Mouse (Mus musculus): Measurements from ENCODE around the gene Tspear.
A peak's percentile ranks its signal among the peaks of the same experiment; 100 is the strongest.
"Not testable (repeated sequence)": the region's sequence is repeated elsewhere in the genome, so short reads cannot be mapped to it uniquely, and the experiment has no call there.

Tspear gene

DNA sequence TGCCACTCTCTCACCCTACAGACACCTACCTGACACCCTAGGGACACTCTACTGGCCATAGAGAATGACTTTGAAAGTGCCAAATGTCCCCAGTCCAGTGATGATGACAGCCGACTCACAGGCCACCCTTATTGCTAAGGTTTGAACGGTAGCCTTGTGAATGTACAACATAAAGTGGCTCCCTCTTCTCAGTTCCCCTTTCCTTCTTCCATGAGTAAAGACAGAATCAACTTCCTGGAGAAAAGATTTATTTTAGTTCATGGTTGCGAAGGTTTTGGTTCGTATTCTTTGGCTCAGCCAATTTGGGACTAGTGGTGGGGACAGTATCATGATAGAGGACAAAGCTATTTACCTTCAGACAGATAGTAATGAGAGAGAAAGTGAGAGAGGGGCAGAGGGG lies 52.6 kb downstream of the Tspear start:
- no peaks in the 10 kb centered on the region for H3K27me3 ChIP-seq (ENCODE audit: control insufficient read depth, insufficient read depth, low read length, poor library complexity, severe bottlenecking)
- DNase-seq (ENCODE audit: low read depth, low spot score) = no peak
- no peaks in the 10 kb centered on the region for H3K36me3 ChIP-seq (ENCODE audit: control insufficient read depth, insufficient read depth, low read length, poor library complexity, severe bottlenecking)

- not testable (repeated sequence) for H3K36me3 ChIP-seq (ENCODE audit: control insufficient read depth, insufficient read depth, low read length, poor library complexity, severe bottlenecking); H3K27me3 ChIP-seq (ENCODE audit: control insufficient read depth, insufficient read depth, low read length, poor library complexity, severe bottlenecking); DNase-seq (ENCODE audit: low read depth, low spot score)
Measured at GRCm38 (mm10) chr10:77741924-77742688, 55.7 kb downstream of the Tspear start, which contains the start of gene Gm18596. Gene Gm18596, minus strand, starts transcription at chr10:77742638.

DNA sequence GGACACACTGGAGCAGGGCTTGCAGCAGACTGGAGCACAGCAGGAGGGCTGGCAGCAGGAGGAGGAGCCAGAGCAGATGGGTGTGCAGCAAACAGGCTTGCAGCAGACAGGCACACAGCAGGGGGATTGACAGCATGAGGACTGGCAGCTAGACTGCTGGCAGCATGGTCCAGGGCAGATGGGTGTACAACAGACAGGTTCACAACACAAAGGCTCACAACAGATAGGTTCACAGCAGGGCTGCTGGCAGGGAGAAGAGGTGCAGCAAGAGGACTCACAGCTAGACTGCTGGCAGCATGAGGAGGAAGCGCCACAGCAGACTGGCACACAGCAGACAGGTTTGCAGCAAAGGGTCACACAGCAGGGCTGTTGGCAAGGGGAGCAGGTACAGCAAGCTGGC lies 64.3 kb downstream of the Tspear start:
- DNase-seq (ENCODE audit: low read depth, low spot score); H3K27me3 ChIP-seq (ENCODE audit: control insufficient read depth, insufficient read depth, low read length, poor library complexity, severe bottlenecking): not testable (repeated sequence)

GRCm38 (mm10) chr10:77751254-77751653 lies 64.9 kb downstream of the Tspear start, which contains the start of gene Gm9736:
Gene Gm9736, minus strand, starts transcription at chr10:77751354.
- DNase-seq (ENCODE audit: low read depth, low spot score); H3K36me3 ChIP-seq (ENCODE audit: control insufficient read depth, insufficient read depth, low read length, poor library complexity, severe bottlenecking); H3K27me3 ChIP-seq (ENCODE audit: control insufficient read depth, insufficient read depth, low read length, poor library complexity, severe bottlenecking): not testable (repeated sequence)

More for the DNA sequence above, 64.3 kb downstream of the Tspear start:
- not testable (repeated sequence) for H3K36me3 ChIP-seq (ENCODE audit: control insufficient read depth, insufficient read depth, low read length, poor library complexity, severe bottlenecking)

- DNase-seq (ENCODE audit: low read depth, low spot score) = peak; percentile 15
- H3K27me3 ChIP-seq (ENCODE audit: control insufficient read depth, insufficient read depth, low read length, poor library complexity, severe bottlenecking); H3K36me3 ChIP-seq (ENCODE audit: control insufficient read depth, insufficient read depth, low read length, poor library complexity, severe bottlenecking): not testable (repeated sequence)
Measured at GRCm38 (mm10) chr10:77752312-77752711, 65.9 kb downstream of the Tspear start.

DNA sequence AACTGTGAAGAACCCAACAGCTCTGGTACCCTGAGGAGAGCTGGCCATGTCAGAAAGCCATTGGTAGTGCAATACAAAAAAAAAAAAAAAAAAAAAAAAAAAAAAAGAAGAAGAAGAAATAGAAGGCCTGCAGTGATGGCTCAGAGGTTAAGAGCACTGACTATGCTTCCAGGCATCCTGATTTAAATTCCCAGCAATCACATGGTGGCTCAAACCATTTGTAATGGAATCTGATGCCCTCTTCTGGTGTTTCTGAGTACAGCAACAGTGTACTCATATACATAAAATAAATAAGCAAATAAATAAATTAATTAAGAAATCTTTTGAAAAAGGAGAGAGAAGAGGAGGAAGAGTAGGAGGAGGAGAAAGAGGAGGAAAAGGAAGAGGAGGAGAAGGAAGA lies 67.1 kb downstream of the Tspear start:
- no peaks in the 10 kb centered on the region for H3K27me3 ChIP-seq (ENCODE audit: control insufficient read depth, insufficient read depth, low read length, poor library complexity, severe bottlenecking)
- no peaks in the 10 kb centered on the region for H3K36me3 ChIP-seq (ENCODE audit: control insufficient read depth, insufficient read depth, low read length, poor library complexity, severe bottlenecking)
- peak; percentile 13 for DNase-seq (ENCODE audit: low read depth, low spot score)

- not testable (repeated sequence) for H3K36me3 ChIP-seq (ENCODE audit: control insufficient read depth, insufficient read depth, low read length, poor library complexity, severe bottlenecking); H3K27me3 ChIP-seq (ENCODE audit: control insufficient read depth, insufficient read depth, low read length, poor library complexity, severe bottlenecking); DNase-seq (ENCODE audit: low read depth, low spot score)
Measured at GRCm38 (mm10) chr10:77759582-77759981, 73.2 kb downstream of the Tspear start, which contains the start of gene Gm3233. Gene Gm3233, minus strand, starts transcription at chr10:77759682.

DNA sequence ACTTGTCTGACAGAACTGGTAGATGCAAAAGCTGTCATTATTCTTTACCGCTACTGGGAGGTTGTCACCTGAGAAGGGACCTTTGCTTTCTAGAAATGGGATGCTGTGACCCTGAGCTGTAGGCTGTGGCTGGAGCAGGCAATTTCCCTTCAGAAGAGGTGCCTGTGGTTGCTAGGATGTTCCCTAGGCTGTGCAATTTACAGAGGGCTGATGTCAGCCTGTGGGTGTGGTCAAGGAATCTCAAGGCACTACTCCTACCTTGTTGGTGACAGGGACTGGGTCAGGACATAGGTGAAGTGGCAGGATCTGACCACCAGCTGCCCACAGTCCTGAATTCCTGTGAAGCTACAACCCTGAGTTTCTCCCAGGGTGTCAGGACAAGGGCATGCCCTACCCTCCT lies 83.4 kb downstream of the Tspear start:
- no peak for DNase-seq (ENCODE audit: low read depth, low spot score)
- no peaks in the 10 kb centered on the region for H3K27me3 ChIP-seq (ENCODE audit: control insufficient read depth, insufficient read depth, low read length, poor library complexity, severe bottlenecking)
- no peaks in the 10 kb centered on the region for H3K36me3 ChIP-seq (ENCODE audit: control insufficient read depth, insufficient read depth, low read length, poor library complexity, severe bottlenecking)

DNA sequence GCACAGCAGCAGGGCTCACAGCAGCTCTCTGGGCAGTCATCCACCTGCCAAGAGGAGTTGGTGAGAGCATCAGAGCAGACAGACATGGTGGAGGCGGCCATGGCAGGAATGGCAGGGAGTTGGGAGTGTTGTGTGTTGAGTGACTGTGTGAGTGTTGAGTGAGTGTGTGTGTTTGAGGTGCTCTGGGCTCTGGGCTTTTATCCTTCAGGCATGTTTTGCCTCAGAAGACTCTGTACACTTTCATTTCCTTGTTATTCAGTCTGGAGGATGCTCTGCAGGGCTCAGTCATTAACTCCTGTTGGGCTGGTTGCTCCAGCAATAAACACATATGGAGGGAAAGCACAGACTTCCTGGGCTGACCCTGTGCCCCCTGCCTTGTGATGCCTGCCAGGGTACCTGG lies 84.9 kb downstream of the Tspear start, which contains the start of gene Gm3238:
Gene Gm3238 (minus strand): TSS at position 101 of the 400 bp plus-strand sequence.
- H3K36me3 ChIP-seq (ENCODE audit: control insufficient read depth, insufficient read depth, low read length, poor library complexity, severe bottlenecking); H3K27me3 ChIP-seq (ENCODE audit: control insufficient read depth, insufficient read depth, low read length, poor library complexity, severe bottlenecking); DNase-seq (ENCODE audit: low read depth, low spot score): not testable (repeated sequence)

DNA sequence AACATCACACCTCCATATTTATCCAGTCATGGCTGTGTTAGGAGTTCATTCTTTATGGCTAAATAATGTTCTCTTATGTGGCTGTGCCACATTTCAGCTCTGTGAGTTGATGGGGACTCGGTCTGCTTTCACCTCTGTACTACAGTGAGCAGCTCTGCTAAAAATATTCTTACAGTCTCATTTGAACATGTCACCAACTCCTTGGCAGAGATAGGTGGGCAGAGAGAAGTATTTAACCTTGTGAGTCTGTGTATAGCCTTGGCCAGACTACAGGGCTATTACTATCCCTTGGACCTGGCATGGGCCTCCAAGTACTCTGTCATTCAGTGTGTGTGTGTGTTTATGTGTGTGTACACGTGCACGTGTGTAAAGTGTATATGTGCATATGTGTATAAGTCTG lies 85.8 kb downstream of the Tspear start:
- H3K36me3 ChIP-seq (ENCODE audit: control insufficient read depth, insufficient read depth, low read length, poor library complexity, severe bottlenecking); DNase-seq (ENCODE audit: low read depth, low spot score); H3K27me3 ChIP-seq (ENCODE audit: control insufficient read depth, insufficient read depth, low read length, poor library complexity, severe bottlenecking): not testable (repeated sequence)

- H3K27me3 ChIP-seq (ENCODE audit: control insufficient read depth, insufficient read depth, low read length, poor library complexity, severe bottlenecking); DNase-seq (ENCODE audit: low read depth, low spot score); H3K36me3 ChIP-seq (ENCODE audit: control insufficient read depth, insufficient read depth, low read length, poor library complexity, severe bottlenecking): not testable (repeated sequence)
Measured at GRCm38 (mm10) chr10:77776844-77777243, 90.5 kb downstream of the Tspear start, which contains the start of gene Gm7138. Gene Gm7138, minus strand, starts transcription at chr10:77776944.

GRCm38 (mm10) chr10:77782442-77782841 lies 96.1 kb downstream of the Tspear start, which contains the start of gene Gm3250:
Gene Gm3250, minus strand, starts transcription at chr10:77782542.
- not testable (repeated sequence) for H3K36me3 ChIP-seq (ENCODE audit: control insufficient read depth, insufficient read depth, low read length, poor library complexity, severe bottlenecking); DNase-seq (ENCODE audit: low read depth, low spot score); H3K27me3 ChIP-seq (ENCODE audit: control insufficient read depth, insufficient read depth, low read length, poor library complexity, severe bottlenecking)

DNA sequence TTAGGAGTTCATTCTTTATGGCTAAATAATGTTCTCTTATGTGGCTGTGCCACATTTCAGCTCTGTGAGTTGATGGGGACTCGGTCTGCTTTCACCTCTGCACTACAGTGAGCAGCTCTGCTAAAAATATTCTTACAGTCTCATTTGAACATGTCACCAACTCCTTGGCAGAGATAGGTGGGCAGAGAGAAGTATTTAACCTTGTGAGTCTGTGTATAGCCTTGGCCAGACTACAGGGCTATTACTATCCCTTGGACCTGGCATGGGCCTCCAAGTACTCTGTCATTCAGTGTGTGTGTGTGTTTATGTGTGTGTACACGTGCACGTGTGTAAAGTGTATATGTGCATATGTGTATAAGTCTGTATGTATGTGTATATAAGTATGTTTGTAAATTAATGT lies 97.0 kb downstream of the Tspear start:
- not testable (repeated sequence) for DNase-seq (ENCODE audit: low read depth, low spot score); H3K36me3 ChIP-seq (ENCODE audit: control insufficient read depth, insufficient read depth, low read length, poor library complexity, severe bottlenecking); H3K27me3 ChIP-seq (ENCODE audit: control insufficient read depth, insufficient read depth, low read length, poor library complexity, severe bottlenecking)

GRCm38 (mm10) chr10:77787876-77788275 lies 101.5 kb downstream of the Tspear start, which contains the start of gene Gm7137:
Gene Gm7137, minus strand, starts transcription at chr10:77788200.
- H3K36me3 ChIP-seq (ENCODE audit: control insufficient read depth, insufficient read depth, low read length, poor library complexity, severe bottlenecking); DNase-seq (ENCODE audit: low read depth, low spot score); H3K27me3 ChIP-seq (ENCODE audit: control insufficient read depth, insufficient read depth, low read length, poor library complexity, severe bottlenecking): not testable (repeated sequence)

GRCm38 (mm10) chr10:77788621-77789020 lies 102.3 kb downstream of the Tspear start:
- no peaks in the 10 kb centered on the region for H3K36me3 ChIP-seq (ENCODE audit: control insufficient read depth, insufficient read depth, low read length, poor library complexity, severe bottlenecking)
- H3K27me3 ChIP-seq (ENCODE audit: control insufficient read depth, insufficient read depth, low read length, poor library complexity, severe bottlenecking) = no peaks in the 10 kb centered on the region
- DNase-seq (ENCODE audit: low read depth, low spot score) = no peak

Measured in splenic B cell, adult 2 months (primary cell).